Mouse (Mus musculus) heart, adult 8-10 months (tissue): ENCODE data around the gene Arpc5l. TPM values are rescaled to one million over a fixed set of nuclear protein-coding genes. Genes with fewer than 3 reads are reported as not detected.

ENCODE experiments used
- DNase-seq: peaks from one replicate; pipeline ENCODE4 v3.0.0; 2022; ENCODE audit warnings: low spot score
- total RNA-seq, 4 experiments: library from RNA; stranded (reverse); gene quantifications; 2 replicates each; pipeline ENCODE4 v1.2.4; 2022

The Arpc5l gene
- total RNA-seq = 100 to 1,000 TPM in 3 of 4 experiments, 10 to 100 TPM in 1; 90.3 to 125 (median 106) TPM

DNA sequence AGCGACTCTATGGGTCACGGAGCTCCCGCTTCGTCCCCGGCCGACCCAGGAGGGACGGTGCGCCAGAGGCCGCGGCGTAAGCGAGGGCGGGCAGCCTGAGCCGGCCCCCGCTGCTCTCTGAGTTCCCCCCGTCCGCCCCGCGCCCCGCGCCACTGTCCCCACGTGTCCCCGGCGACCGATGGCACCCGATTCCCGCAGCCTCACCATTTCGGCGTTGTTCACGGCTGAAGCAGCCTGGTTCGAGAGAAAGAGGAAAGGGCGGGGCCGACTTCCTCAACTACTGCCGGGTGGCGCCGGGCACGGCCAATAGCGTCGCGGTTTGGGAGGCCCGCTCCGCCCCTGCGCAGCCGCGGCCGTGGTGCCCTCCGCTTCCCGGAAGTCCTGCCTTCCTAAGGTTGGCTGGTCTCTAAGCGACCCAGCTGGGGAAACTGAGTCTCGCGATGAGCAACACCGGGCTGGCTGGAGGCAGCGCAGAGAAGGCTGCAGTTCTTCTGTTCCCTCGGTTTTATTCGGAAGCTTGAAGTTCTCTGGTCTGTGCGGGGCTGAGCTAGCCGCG, at the start of gene Arpc5l:
TSS of gene Arpc5l (plus strand) at position 469 of the 556 bp plus-strand sequence.
- DNase-seq = peak; percentile 91

DNA sequence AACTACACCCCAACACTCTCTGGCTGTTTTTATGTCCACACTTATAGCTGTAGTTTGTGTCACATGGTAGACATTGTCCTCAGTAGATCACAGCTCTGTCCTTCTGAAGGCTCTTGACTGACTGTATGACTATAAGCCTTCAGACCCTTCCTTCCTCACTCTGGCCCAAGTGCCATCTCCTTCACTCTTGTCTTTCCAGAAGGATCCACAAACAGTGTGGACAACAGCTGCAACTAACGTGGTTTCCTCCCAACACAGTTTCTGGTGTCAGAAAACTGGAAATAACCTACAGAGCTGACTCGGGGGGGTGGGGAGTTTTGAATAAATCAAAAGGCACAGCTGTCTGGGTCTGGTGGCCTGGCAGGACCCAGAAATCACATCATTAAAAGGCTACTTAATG, 49.1 kb upstream of the Arpc5l start:
- no peak for DNase-seq

GRCm38 (mm10) chr2:38957671-38958223, 47.4 kb upstream of the Arpc5l start:
- DNase-seq = no peak

DNA sequence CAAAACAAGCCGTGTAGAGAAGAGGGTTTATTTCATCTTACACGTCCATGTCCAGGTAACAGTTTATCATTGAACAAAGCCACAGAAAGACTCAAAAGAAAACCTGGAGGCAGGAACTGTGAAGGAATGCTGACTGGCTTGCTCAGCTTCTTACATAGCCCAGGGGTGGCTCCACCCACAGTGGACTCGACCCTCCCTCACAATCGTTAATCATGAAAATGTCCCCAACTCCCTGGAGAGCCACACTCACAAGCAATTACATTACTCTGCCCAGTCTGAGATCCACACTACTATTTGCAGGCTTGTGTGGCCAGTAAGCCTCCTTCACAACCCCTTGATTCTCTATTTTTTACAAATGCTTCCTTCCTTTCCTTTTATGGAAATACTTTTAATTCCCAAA, 41.0 kb upstream of the Arpc5l start:
- no peak for DNase-seq

DNA sequence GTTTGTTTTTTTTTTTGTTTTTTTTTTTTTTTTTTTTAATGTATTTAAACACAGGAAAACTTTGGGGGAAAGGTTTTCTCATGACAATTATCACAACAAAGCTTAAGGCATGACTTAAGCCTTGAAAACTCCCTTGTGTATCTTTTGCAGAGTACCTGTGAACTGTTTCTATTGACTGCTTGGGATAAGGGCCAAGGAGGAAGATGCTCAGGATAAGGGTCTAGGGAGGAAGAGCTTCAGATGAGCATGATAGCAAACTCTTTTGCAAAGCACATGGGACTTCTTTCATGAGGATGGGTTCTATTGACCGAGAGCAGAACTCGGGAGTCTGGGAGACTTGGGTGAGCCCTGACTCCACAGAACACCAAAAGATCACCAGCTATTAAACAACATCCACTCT, 35.5 kb upstream of the Arpc5l start:
- no peak for DNase-seq

GRCm38 (mm10) chr2:38970057-38970456, 35.1 kb upstream of the Arpc5l start:
- no peak for DNase-seq

DNA sequence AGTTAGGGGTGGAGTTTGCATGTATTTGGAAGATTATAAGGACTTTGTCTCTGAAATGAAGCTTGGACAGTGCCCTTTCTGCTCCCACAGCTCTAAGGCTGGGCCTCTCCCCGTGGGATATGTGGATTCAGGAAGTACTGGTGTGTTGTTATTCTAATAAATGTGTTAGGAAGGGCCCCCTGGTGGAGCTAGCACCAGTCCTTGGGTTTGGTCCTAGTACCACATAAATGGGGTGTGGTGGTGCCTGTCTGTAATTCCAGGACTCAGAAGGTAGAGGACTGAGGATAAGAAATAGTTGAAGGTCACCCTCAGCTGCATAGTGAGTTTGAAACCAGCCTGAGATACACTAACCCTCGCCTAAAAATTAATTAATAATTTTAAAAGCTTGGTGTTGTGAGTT, 31.9 kb upstream of the Arpc5l start:
- DNase-seq = no peak

GRCm38 (mm10) chr2:38973701-38974100, 31.4 kb upstream of the Arpc5l start:
- no peak for DNase-seq

DNA sequence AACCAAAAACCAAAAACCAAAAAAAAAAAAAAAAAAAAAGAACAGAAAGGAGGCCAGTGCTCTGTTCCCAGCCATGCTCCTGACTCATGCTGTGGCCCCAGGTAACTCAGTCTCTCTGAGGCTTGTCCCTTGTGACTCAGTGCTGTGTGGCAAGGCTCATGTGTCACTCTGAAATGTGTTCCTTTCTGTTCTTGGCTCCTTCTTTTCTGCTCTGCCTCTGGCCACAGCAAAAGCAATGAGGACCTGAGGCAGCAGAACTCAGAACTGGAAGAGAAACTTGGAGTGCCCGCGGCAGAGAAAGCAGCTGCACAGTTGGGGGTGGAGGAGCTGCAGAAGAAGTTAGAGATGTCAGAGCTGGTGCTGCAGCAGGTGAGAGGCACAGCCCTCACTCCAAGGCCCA, 31.0 kb upstream of the Arpc5l start:
- no peak for DNase-seq

- no peak for DNase-seq
These were observed 30.0 kb upstream of the Arpc5l start for GRCm38 (mm10) chr2:38975181-38975580.

DNA sequence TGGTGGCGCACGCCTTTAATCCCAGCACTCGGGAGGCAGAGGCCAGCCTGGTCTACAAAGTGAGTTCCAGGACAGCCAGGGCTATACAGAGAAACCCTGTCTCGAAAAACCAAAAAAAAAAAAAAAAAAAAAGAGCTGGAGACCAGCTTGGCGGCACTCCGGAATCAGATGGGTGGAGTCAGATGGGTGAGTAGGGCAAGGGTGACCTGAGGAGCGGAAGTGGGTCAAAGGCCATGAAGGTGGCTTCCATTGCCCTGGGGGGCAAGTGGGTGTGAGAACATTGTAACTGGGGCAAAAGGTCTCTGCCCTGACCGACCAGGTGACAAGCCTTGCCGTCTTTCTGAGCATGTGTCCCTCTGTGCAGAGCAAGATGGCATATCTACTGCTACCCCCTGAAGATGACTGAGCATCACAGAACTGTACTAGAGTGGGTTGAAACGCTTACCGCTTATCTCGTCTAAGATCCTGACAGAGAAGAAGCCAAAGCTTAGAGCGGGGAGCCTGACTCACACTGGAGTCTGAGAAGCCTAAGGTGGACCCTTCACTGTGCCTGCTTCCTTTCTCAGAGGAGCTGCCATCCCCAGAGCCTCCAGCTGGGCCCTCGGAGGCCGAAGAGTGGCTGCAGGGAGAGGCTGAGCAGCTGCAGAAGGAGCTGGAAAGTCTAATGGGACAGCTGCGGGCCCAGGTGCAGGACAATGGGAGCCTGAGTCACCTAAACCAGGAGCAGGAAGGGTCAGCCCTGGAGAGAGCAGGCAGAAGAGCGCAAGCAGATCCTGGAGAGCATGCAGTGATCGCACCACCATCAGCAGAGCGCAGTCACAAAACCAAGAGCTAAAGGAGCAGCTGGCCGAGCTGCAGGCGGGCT, 29.0 kb upstream of the Arpc5l start:
- DNase-seq = no peak

DNA sequence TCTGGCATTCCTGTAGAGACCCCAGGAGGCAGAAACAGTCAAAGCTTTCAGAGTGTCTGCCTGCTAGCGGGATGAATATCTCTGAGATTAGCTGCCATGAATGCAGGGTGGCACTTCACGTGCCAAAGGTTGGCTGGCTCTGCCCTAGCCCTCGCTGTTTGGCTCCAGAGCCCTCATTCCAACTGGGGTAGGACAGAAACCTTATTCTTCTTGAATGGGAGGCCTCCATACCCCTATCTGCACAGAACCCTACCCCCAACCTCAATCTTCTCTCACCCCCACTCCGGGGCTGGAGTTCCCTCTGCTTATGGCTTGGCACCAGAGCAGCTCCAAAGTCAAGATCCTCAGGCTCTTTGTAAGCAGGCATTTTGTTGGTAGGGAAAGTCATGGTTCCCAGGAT, 27.3 kb upstream of the Arpc5l start:
- DNase-seq = no peak

- no peak for DNase-seq
These were observed 21.7 kb upstream of the Arpc5l start for GRCm38 (mm10) chr2:38983456-38983855.

- DNase-seq = peak; percentile 80
These were observed 18.6 kb upstream of the Arpc5l start for GRCm38 (mm10) chr2:38986580-38986979.

DNA sequence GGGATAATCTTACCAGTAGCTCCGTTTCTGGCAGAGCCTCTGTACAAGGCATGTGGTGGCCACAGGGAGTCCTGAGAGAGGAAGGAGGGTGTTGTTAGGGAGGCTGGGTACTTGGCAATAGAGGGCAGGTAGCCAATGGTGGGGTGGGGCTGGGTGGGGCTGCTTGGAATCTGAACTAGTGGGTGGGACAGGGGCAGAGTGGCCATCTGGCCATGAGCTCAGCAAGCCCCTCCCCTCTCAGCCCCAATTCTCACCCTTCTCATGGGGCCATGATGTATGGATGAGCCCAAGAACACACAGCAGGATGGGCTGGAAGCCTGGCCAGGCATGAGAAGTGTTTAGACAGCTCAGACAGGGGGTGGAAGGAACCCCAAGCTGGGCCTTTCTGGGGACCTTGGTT, 17.8 kb upstream of the Arpc5l start:
- no peak for DNase-seq

DNA sequence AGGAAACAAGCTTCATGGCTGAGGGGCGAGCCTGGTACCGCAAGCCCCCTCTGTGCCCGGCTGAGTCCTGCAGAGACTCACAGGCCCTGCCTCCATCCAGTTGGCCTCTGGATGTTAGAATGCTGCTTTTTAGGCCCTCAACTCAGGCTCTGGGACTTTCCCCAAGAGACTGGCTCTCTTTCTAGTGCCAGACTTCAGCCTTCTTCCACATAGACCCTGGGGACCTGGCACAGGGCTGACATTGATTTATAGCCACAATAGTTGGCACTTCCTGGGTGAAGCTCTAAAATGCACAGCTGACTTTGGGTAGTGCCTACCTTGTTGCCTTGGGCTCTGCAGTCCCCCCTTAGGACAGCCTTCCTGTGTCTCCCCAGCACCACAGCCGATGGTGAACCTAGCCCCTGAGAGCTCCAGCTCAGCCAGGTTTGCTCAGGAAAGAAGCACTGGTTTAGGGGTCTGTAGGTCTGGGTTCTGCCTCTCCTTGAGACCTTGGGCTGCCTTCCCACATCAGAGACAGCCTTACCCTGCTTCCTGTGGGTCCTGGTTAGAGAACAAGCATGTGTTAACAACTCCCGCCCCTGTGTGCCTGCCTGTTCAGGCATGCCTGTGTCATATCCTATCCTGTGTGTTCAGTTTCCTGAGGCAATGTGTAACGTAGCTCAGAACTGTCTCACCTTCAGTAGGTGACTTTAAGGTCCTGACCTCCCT, 17.2 kb upstream of the Arpc5l start:
- DNase-seq = no peak

- no peak for DNase-seq
These were observed 16.2 kb upstream of the Arpc5l start for GRCm38 (mm10) chr2:38988929-38989328.

GRCm38 (mm10) chr2:38992004-38992403, 13.1 kb upstream of the Arpc5l start:
- no peak for DNase-seq

DNA sequence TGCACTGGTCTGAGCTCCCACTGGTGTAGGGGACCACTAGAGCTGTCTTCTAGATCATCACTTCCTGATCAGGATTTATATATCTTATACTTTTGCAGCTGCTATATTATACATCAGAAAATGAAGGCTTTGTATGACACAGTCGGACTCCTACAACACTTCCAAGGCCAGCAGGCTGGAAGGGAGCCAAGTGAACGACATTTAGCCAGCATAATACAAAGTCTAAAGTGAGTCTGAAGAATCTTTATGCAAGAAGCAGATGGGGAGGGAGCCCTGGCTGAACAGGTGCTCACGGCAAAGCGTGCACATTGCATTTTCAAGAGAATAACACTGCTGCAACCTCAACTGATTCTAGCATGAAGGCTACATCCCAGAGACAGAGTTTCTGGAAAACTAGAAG, 12.7 kb upstream of the Arpc5l start:
- no peak for DNase-seq

DNA sequence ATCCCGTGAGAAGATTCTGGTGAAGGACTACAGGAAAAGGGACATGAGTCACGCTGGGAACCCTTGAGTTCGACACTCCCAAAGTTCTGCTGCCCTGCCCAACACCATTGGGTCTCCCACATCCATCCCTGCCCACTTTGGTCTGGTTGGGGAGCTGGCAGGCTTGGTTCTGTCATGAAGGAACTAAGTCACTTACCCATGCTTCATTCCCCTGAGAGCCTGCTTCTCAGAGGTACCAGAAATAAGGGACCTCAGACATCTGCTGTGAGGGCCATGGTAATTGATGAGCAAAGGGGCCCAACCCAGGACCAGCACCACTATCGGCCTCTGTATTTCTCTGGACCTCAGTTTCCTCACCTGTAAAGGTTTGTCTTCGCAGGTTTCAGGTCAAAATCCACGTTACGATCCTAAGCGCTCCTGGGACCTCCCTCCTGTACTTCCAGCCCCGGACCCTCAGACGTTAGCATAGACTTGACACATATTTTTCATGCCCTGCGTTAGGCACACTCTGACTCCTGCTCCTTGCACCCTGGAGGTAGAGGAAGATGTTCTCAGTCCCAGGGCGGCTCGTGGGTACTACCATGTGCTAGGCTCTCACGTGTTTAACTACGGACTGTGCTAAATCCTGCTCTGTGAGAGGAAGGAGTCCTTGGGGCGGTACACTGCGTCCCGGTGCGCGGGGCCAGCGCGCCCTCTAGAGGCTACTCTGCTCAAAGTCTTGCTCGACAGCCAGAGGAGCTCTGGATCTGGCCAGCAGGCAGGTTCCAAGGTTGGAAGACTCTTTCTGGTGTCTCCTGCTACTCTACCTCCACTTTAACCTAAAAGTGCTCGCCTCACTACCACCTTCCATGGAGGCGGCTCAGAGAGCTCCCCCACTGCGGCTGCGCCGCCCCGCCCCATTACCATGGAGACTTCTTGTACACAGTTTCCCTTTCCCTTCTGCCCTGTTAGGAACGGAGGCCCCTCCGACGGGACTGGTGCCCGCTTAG, 7.5 kb upstream of the Arpc5l start, which contains the start of gene Wdr38:
TSS of gene Wdr38 (plus strand) at position 91 of the 989 bp plus-strand sequence.
- DNase-seq = peak; percentile 90

GRCm38 (mm10) chr2:38999381-38999780, 5.8 kb upstream of the Arpc5l start:
- no peak for DNase-seq
